Mouse (Mus musculus): Measurements from ENCODE around the gene Snx19.

Snx19 gene

DNA sequence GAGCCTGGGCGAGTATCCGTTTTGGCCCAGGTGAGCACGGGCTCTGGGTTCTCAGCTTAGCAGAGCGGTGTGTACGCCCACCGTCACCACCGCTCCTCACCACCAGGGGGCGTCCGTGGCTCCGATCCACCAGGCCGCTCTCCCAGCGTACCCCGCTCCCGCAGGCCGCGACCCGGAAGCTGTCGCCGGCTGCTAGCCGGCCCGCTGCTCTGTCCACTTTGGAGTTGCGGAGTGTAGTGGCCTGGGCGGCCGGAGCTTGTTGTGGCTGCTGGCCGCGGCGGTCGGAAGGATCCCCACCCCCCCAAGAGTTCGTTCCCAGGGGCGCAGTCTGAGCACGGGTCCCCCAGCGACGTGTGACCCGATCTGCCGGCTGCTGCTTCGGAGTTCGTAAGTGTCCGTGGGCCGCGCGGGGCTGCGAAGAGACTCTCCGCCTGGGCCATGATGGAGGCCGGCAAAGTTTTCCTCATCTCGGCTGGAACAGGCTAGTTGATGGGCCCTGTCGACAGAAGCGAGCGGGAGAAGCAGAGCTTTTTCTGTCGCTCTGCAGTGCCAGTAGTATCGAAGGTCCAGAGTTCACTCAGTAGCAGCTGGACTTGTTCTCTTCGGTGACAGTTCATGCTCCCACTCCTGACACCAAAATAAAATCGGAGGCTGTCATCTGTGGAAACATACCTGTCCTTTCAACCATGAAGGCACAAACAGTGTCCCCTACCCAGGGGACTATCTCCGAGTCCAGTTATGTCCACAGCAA lies at the start of gene Snx19:
Snx19 (plus strand) TSS at position 227 of the 751 bp plus-strand sequence.
- DNase-seq (ENCODE audit: low read depth), result peak; percentile 92

DNA sequence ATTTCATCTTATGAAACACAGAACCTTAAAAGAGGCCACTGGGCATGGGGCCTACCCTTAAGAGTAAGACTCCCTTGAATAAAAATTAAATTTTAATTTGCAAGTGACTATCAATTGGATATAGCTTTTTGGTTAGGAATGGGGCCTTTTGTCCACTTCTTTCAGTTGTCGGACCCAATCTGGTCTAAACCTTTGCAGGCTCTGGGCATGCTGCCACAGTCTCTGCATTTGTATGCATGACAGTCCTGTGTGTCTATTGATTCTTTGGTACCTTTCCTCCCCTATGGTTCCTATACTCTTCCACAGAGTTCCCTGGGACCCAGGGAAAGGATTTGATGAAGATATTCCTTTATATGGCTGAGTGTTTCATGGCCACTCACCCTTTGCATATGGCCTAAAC lies 26.1 kb upstream of the Snx19 start:
- no peak for DNase-seq (ENCODE audit: low read depth)

GRCm38 (mm10) chr9:30422940-30423339 lies 4.0 kb upstream of the Snx19 start:
- peak; percentile 62 for DNase-seq (ENCODE audit: low read depth)

DNA sequence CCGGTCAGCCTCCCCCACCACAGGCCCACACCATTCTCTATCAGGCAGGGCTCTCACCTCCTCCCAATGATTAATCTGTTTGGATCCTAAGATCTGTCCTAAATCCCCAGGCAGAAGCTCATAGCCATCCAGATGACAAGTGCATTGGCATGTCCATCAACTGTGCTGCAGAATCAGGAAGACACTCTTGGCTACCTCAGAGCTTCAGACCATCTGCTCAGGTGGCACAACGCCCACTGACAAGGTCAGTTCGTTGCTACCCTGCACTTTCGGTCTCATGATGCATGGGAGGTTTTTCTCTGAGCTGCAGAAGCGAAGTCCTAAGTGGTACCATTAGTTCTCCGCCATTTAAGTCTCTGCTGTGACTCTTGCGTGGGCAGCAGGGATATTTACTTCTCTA lies 1.7 kb upstream of the Snx19 start:
- no peak for DNase-seq (ENCODE audit: low read depth)

GRCm38 (mm10) chr9:30428231-30428630 lies 1.3 kb downstream of the Snx19 start:
- DNase-seq (ENCODE audit: low read depth), result no peak

DNA sequence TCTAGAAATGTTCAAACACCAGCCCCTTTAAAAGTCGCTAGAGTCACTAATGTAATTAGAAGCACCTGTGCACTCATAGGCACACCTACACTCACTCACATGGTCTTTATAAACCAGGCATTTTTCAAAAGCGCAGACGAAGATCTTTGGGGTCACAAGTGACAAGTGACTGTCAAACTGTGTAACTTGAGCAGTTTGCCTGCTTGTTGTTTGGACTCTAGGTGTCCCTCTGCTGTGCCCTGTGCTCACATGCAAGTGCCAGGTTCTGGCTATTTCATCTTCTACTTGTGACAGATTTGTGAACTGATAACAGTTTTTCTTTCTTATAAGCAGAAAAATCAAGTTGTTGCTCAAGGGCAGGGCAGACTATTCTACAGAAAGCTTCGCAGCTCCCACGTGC lies 3.5 kb downstream of the Snx19 start:
- DNase-seq (ENCODE audit: low read depth), result no peak

- no peak for DNase-seq (ENCODE audit: low read depth)
Measured at GRCm38 (mm10) chr9:30431909-30432308, 5.0 kb downstream of the Snx19 start.

- no peak for DNase-seq (ENCODE audit: low read depth)
Measured at GRCm38 (mm10) chr9:30433914-30434313, 7.0 kb downstream of the Snx19 start.

GRCm38 (mm10) chr9:30435902-30436585 lies 9.1 kb downstream of the Snx19 start:
- no peak for DNase-seq (ENCODE audit: low read depth)

DNA sequence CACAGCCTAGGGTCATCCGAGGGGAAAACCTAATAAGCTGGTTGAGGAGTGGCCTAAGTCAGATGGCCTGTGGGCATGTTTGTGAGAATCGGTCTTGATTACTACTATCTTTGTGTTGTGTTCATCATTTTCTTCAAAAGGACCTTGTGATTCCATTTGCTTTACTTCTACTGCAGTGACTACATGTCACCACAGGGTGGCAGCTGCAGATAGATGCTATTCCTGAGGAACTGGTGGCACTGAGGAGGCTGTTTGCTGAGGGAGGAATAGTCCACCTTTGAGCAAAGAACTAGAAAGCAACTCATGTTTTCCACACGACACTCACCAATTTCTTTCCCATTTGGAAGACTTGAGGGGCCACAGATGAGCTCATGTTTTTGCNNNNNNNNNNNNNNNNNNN lies 11.6 kb downstream of the Snx19 start:
- peak; percentile 34 for DNase-seq (ENCODE audit: low read depth)

GRCm38 (mm10) chr9:30441761-30442160 lies 14.9 kb downstream of the Snx19 start:
- DNase-seq (ENCODE audit: low read depth), result no peak

- no peak for DNase-seq (ENCODE audit: low read depth)
Measured at GRCm38 (mm10) chr9:30445232-30446085, 18.6 kb downstream of the Snx19 start.

GRCm38 (mm10) chr9:30446126-30446525 lies 19.2 kb downstream of the Snx19 start:
- DNase-seq (ENCODE audit: low read depth), result no peak

DNA sequence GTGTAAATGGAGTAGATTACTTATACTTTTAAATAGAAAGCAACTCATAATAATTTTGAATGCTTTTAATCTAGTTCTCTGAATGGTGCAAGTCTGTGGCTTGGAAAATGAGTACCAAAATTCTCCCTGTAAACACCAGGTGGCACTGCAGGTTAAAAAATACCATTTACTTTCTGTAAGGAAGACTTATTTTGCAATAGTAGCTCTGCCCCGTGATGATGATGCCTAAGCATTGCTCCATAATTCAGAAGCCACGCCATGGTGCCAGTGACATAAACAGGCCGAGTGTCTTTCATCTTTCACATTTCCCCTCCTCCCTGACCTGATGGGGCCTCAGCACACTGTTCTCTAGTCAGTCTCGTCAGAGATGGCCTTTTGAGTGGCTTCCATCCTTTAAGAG lies 21.6 kb downstream of the Snx19 start:
- peak; percentile 48 for DNase-seq (ENCODE audit: low read depth)

DNA sequence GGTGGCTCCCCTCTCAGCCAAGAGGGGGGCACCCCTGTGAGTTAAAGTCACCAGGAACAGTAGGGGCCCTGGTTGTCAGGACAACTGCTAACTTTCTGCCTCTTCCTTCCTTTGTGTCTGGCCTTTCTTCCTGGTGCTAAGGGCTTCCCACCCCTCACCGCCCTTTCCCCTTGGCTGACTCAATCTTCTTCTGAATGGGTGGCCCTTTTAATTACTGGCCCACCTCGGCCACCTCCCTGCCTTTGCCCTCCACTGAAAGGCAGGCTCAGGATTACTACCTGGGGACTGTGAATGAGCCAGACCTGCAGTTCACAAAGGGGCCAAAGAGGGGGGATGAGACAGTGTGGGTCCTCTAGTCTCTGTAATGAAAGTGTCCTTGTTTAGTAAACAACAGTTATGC lies 23.0 kb downstream of the Snx19 start:
- DNase-seq (ENCODE audit: low read depth), result no peak

DNA sequence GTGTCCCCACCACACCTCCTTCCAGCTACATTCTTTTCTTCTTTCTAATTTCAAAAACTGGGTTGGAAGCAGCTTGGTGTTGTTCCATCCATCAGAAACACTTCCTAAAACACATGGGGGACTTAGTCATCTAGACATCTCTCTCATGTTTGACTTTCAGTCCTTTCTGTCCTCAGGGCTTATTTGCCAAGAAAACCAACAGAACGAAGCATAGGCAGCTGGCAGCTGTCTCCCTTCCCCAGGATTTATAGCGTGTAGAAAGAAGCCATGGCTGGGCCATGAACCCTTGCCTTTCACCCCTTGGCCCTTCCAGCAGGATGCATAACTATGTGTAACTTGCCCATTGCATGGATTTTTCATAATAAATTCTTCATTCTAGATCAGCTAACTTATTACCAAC lies 23.9 kb downstream of the Snx19 start:
- DNase-seq (ENCODE audit: low read depth), result no peak

DNA sequence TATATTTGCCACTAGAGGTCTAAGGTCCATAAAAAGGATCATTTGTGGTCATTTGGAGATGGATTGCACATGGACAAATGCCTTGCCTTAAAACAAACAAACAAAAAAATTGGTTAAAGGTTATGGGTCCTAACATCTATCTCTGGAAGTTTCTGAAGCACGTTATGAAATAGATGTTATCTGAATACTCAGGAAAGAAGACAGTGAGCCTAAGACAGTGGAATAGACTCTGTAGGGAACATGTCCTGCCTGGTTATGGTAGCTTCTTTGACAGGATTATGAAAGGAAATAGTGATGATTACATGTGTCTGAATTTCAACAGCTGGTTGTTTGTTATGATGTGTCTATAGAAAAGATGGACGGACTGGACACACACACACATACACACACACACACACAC lies 27.6 kb downstream of the Snx19 start:
- DNase-seq (ENCODE audit: low read depth), result no peak

GRCm38 (mm10) chr9:30456250-30456649 lies 29.3 kb downstream of the Snx19 start:
- DNase-seq (ENCODE audit: low read depth), result no peak

GRCm38 (mm10) chr9:30460501-30460900 lies 33.6 kb downstream of the Snx19 start:
- no peak for DNase-seq (ENCODE audit: low read depth)

DNA sequence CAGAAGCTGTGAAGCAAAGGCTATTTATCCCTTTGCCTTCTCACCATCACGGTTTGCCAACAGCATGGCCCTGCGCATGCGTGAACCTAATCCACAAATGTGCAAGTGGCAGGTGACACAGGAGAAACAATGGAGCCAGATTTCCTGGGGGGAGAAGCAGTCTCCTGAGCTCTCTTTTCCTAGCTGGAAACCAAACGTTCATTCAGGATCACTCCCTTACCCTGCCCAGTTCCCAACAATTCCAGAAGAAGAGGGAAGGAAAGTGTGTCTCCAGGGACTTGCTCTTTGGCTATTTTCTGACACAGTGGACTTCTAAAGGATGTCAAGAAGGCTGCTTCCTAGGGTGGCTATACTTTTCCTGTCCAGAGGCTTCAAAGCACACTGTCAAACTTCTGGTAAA lies 37.8 kb downstream of the Snx19 start:
- no peak for DNase-seq (ENCODE audit: low read depth)

DNA sequence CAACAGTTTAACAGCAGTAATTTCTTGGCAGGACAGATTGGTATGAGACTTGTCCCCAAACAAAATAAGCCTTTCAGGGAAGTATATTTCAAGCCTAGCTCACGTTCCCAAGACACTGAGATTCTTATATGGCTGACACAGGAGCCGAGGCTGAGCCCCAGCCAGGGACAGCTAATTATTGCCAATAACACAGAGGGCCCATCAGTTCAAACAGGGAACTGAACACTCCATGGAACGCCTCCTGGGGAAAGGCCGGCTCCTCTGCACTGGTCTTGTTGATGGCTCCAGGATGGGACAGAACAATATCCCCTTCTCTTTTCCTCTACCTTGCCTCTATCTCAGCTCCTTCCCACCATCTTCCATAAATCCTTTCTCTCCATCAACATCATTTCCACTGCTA lies 53.1 kb downstream of the Snx19 start:
- DNase-seq (ENCODE audit: low read depth), result no peak

DNA sequence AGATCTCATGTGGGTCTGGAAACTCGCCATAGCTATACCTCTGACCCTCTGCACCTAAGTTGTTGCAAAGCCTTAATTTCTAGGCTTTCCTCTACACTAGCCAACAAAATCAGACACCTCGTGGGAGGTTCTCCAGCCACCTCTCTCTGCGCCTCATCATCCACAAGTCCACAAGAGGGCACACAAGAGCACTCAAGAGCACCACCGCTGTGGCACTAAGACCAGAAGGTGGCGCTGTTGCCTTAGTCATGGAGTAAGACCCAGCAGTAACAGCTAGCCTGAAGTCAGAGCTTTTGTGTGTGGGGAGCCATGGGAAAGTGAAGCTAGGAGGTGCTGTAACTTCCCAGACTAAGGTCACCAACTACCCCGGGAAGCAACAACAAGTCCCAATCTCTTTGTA lies 53.6 kb downstream of the Snx19 start:
- DNase-seq (ENCODE audit: low read depth), result peak; percentile 95

- DNase-seq (ENCODE audit: low read depth), result no peak
Measured at GRCm38 (mm10) chr9:30482116-30482515, 55.2 kb downstream of the Snx19 start.
